Mouse (Mus musculus): ENCODE measurements at regions not wholly inside any gene's neighbourhood (a gene's known extent, or its start where the extent isn't known, plus 50 kb on each side); places are given as distances from the start of the nearest gene placed in this dataset.

- no peak for DNase-seq (ENCODE audit: low spot score)
- no peak overlapping the region for H3K27ac ChIP-seq (ENCODE audit: low read depth, low read length)
- H3K27me3 ChIP-seq (replicated peaks; ENCODE audit: control insufficient read depth, insufficient read depth, low read length): no peaks in the 10 kb centered on the region
- peak overlapping the region; percentile 33 for H3K9ac ChIP-seq (ENCODE audit: low read length)
- ATAC-seq: no peak; the same call in 1 of the 2 replicates
- no peaks in the 10 kb centered on the region for H3K36me3 ChIP-seq (ENCODE audit: control insufficient read depth, insufficient read depth, low read length)
- H3K4me3 ChIP-seq (ENCODE audit: low read depth, low read length): no peak overlapping the region
- peak overlapping the region; percentile 22; the same call in 1 of the 2 replicates for H3K4me2 ChIP-seq (ENCODE audit: low read length)
- WGBS: 3% methylated on average over 15 of the region's 15 CpGs
- H3K4me1 ChIP-seq (ENCODE audit: control insufficient read depth, insufficient read depth, low read length): peaks cover 5% of the 10 kb centered on the region; the same call in 1 of the 2 replicates
- H3K9me3 ChIP-seq (replicated peaks; ENCODE audit: control insufficient read depth, low read length): 0 out of 2 replicates have a peak, but pooled peaks cover 4% of the 10 kb centered on the region
Observed at GRCm38 (mm10) chr16:30205816-30206356, 61.4 kb downstream of the Cpn2 start.
